Mouse (Mus musculus) intestine, embryonic 15.5 days (tissue): ENCODE data around the gene Ptpa. TPM values are rescaled to one million over a fixed set of nuclear protein-coding genes. Genes with fewer than 3 reads are reported as not detected.

ENCODE experiments used
- ATAC-seq: fragments of 200-750 bp; cut with Nextera tagmentation; 2 replicates; pipeline ENCODE4 v1.8.0; 2017; ENCODE audit warnings: moderate TSS enrichment, moderate library complexity
- H3K27ac ChIP-seq: fragments of 300-500 bp; sonication (generic); 2 replicates; pipeline ENCODE4 v1.5.1; 2015; ENCODE audit warnings: mild to moderate bottlenecking, inconsistent platforms
- H3K27me3 ChIP-seq: fragments of 300-500 bp; sonication (generic); replicated peaks from 2 replicates; pipeline ENCODE4 v1.6.1; 2015; ENCODE audit warnings: inconsistent platforms
- H3K36me3 ChIP-seq: fragments of 300-500 bp; sonication (generic); 2 replicates; pipeline ENCODE4 v1.6.1; 2015; ENCODE audit warnings: inconsistent platforms
- H3K4me1 ChIP-seq: fragments of 300-500 bp; sonication (generic); replicated peaks from 2 replicates; pipeline ENCODE4 v1.6.1; 2015; ENCODE audit warnings: inconsistent platforms
- H3K4me2 ChIP-seq: fragments of 300-500 bp; sonication (generic); replicated peaks from 2 replicates; pipeline ENCODE4 v1.6.1; 2015; ENCODE audit warnings: mild to moderate bottlenecking, inconsistent platforms
- H3K4me3 ChIP-seq: fragments of 300-500 bp; sonication (generic); replicated peaks from 2 replicates; pipeline ENCODE4 v1.5.1; 2015; ENCODE audit warnings: inconsistent platforms
- H3K9ac ChIP-seq: fragments of 300-500 bp; sonication (generic); 2 replicates; pipeline ENCODE4 v1.6.1; 2015; ENCODE audit warnings: inconsistent platforms
- H3K9me3 ChIP-seq: fragments of 300-500 bp; sonication (generic); 2 replicates; pipeline ENCODE4 v1.6.1; 2016; ENCODE audit warnings: inconsistent platforms
- WGBS: fragments of 180-500 bp; shearing (Covaris S2); methylation state at CpG from one replicate; pipeline ENCODE4 v1.1.7; 2015; 5-methylcytosine and 5-hydroxymethylcytosine counted together
- polyA plus RNA-seq: library from polyadenylated mRNA; unstranded; fragments of >200 nt; fragmentation: Nextera tagmentation; extraction: Ambion mirVana; gene quantifications from 2 replicates; pipeline ENCODE4 v1.2.1, GENCODE M21; 2015

Gene Ptpa
- polyA plus RNA-seq, result 117 and 120 TPM in 2 replicates

DNA sequence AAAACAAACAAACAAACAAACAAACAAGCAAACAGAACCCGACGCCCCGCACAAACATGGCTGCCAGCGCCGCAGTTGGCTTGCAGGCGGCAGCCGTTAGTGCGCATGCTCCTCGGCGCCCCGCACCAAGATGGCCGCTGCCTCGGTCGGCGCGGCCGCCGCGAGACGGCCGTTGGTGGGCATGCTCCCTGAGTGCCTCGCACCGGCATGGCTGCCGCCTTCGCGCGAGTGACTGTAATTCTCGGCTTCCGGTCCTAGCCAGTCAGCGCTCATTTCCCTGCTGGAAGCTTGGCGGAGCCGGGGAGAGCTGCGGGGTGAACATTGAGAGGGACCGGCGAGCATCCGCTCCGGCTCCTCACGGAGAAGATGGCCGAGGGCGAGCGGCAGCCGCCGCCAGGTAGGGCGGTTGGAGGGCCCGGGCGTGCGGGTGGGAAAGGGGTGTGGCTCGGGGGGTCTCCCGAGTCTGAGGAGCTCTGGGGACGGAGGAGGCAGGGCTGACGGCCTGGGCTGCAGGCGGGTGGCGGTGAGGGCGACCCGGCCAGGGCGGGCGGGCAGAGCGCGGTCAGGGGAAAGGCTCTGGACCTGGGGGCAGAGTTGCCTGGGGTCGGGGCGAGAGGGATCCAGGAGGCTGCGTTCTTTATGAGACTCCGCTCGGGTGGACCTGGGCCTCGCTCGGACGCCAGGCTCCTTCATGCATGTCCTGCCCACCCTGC, at the start of gene Ptpa:
Ptpa (plus strand) TSS at position 104 of the 713 bp plus-strand sequence.
- under 1% methylated on average over 67 of the region's 67 CpGs for WGBS
- peak; percentile 93 for ATAC-seq

DNA sequence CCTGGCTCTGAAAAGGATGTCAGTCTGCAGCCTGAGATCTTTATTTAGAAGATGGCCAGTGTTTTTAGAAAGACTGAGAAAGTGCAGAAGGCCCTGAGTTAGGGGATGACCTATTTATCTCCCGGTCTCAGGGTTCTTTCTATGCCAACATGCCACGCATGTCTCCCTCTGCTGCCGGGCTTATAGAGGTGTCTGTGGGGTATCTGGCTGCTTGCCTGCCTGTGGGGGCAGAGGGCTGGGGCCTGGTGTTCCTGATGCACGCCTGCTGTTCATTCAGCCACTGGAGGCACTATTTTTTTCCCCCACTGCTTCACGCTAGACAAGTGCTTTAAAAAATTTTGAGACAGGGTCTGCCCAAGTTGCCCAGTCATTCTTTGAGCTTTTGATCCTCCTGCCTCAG, 49.6 kb upstream of the Ptpa start:
- no peak overlapping the region for H3K4me2 ChIP-seq
- 70% methylated on average over 5 of the region's 5 CpGs for WGBS
- ATAC-seq, result no peak
- no peak overlapping the region for H3K4me3 ChIP-seq
- H3K4me1 ChIP-seq, result peaks cover 17% of the 10 kb centered on the region
- H3K36me3 ChIP-seq, result peaks cover 34% of the 10 kb centered on the region
- H3K9ac ChIP-seq, result no peak overlapping the region
- H3K9me3 ChIP-seq, result no peaks in the 10 kb centered on the region
- no peak overlapping the region for H3K27ac ChIP-seq
- H3K27me3 ChIP-seq, result no peaks in the 10 kb centered on the region

More for the DNA sequence above, at the start of gene Ptpa:
- Histone ChIP-seq H3K4me3 (peak within 1 kb of the TSS; percentile 90), H3K27me3 (no peaks in the 10 kb centered on the region), H3K4me2 (peak within 1 kb of the TSS; percentile 86), H3K4me1 (peaks cover 28% of the 10 kb centered on the region), H3K9ac (peak within 1 kb of the TSS; percentile 96), H3K27ac (peak within 1 kb of the TSS; percentile 97), H3K9me3 (no peaks in the 10 kb centered on the region), H3K36me3 (no peaks in the 10 kb centered on the region)

DNA sequence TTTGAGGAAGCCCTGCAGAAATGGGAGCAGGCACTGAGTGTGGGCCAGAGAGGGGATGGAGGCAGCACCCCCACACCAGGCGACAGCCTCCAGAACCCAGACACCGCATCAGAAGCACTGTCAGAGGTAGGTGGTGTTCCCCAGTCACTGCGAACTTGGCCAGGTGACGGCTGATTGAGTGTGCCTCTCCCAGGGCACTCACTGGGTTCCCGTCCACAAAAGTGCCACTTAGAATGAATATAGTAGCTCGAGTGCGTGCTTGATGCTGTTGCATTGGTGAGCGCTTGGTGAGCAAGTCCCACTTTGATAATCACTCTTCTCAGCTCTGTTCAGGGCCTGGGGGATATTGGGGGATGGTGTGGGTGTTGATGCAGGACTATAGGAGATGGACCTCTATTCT, 44.3 kb upstream of the Ptpa start:
- H3K9ac ChIP-seq, result no peak overlapping the region
- H3K27ac ChIP-seq, result no peak overlapping the region
- WGBS, result 95% methylated on average over 8 of the region's 8 CpGs
- H3K9me3 ChIP-seq, result no peaks in the 10 kb centered on the region
- H3K27me3 ChIP-seq, result no peaks in the 10 kb centered on the region
- no peak overlapping the region for H3K4me3 ChIP-seq
- H3K4me2 ChIP-seq, result no peak overlapping the region
- H3K4me1 ChIP-seq, result no peaks in the 10 kb centered on the region
- no peak for ATAC-seq
- peaks cover 63% of the 10 kb centered on the region for H3K36me3 ChIP-seq

DNA sequence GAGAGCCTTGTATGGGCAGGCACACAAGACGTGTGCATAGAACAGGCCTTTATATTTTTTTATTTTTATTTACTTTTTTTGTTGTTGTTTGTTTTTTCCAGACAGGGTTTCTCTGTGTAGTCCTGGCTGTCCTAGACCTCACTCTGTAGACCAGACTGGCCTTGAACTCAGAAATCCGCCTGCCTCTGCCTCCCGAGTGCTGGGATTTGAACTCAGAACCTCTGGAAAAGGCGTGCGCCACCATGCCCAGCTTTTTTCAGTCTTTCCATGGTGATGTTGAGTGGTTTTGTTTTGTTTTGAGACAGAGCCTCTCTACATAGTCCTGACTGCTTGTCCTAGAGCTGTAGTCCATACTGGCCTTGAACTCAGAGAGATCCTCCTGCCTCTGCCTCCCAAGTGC, 43.1 kb upstream of the Ptpa start:
- no peak for ATAC-seq
- Histone ChIP-seq H3K4me1 (no peaks in the 10 kb centered on the region), H3K9me3 (no peaks in the 10 kb centered on the region), H3K4me2 (no peak overlapping the region), H3K27ac (no peak overlapping the region), H3K9ac (no peak overlapping the region), H3K4me3 (no peak overlapping the region), H3K36me3 (peaks cover 64% of the 10 kb centered on the region), H3K27me3 (no peaks in the 10 kb centered on the region)
- WGBS, result 95% methylated on average over 5 of the region's 5 CpGs

DNA sequence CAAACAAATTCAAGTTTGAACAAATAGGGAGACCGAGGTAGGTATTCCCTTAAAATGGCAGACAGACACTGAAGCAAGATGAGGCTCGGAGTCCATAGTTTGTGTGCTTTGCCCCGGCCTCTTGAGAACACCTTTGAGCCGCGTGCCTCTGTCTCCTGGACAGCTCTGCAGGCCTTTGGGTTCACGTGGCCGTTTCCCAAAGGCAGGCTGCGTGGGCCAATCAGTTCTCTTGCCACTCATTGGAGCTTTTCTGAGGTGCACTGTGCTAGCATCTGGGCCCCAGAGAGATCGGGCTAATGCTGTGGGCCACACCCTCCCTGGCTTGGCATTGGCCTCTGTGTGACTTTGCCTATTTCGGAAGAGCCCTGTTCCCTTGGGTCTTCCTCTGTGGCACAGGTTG, 39.9 kb upstream of the Ptpa start:
- Histone ChIP-seq H3K9ac (no peak overlapping the region), H3K9me3 (no peaks in the 10 kb centered on the region), H3K27me3 (no peaks in the 10 kb centered on the region), H3K36me3 (peaks cover 49% of the 10 kb centered on the region), H3K4me2 (no peak overlapping the region), H3K4me3 (no peak overlapping the region), H3K27ac (no peak overlapping the region), H3K4me1 (no peaks in the 10 kb centered on the region)
- WGBS, result 91% methylated on average over 10 of the region's 10 CpGs
- ATAC-seq, result no peak

DNA sequence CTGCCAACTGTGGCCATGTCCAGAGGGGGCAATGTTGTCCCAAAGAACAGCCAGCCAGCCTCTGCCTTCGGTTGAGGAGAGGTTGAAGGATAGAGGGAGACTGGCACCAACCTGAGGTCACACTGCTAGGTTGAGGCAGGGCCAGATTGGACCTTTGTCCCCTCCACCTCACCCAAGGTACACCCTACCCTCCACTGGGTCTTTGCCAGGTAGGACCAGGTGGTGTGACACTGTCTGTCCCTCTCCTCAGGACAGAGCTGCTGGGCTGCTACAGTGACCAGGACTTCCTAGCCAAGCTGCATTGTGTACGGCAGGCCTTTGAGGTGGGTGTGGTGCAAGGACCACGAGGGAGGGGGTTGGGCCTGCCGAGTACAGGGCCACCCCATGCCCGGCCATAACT, 38.1 kb upstream of the Ptpa start:
- peaks cover 42% of the 10 kb centered on the region for H3K36me3 ChIP-seq

DNA sequence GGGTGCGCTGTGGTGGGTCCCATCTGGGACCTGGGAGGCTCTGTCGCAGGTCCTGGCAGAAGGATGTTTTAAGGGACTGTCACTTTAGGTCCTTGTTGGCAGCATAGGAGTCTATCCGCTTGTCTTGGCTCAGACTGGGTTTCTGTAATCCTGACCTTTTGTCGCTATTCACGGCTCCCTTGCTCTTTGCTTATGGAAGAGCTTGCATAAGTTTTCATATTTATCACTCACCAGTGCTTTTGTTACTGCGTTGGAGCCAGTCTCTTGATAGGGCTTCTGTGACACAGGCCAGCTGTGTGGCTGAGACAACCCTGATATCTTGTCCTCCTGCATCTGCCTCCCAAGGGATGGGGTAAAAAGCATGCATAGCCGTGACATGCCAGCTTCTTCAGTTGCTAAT, 36.5 kb upstream of the Ptpa start:
- H3K4me1 ChIP-seq, result no peaks in the 10 kb centered on the region
- WGBS, result 80% methylated on average over 7 of the region's 7 CpGs
- H3K27ac ChIP-seq, result no peak overlapping the region
- no peak overlapping the region for H3K9ac ChIP-seq
- no peak overlapping the region for H3K4me3 ChIP-seq
- no peaks in the 10 kb centered on the region for H3K27me3 ChIP-seq
- no peak overlapping the region for H3K4me2 ChIP-seq
- no peak for ATAC-seq
- H3K36me3 ChIP-seq, result peaks cover 39% of the 10 kb centered on the region
- no peaks in the 10 kb centered on the region for H3K9me3 ChIP-seq

More for the DNA sequence above, 38.1 kb upstream of the Ptpa start:
- no peaks in the 10 kb centered on the region for H3K27me3 ChIP-seq
- H3K4me1 ChIP-seq, result no peaks in the 10 kb centered on the region
- H3K4me3 ChIP-seq, result no peak overlapping the region
- no peak overlapping the region for H3K9ac ChIP-seq
- no peak overlapping the region for H3K27ac ChIP-seq
- ATAC-seq, result no peak
- 86% methylated on average over 5 of the region's 5 CpGs for WGBS
- no peaks in the 10 kb centered on the region for H3K9me3 ChIP-seq
- no peak overlapping the region for H3K4me2 ChIP-seq

DNA sequence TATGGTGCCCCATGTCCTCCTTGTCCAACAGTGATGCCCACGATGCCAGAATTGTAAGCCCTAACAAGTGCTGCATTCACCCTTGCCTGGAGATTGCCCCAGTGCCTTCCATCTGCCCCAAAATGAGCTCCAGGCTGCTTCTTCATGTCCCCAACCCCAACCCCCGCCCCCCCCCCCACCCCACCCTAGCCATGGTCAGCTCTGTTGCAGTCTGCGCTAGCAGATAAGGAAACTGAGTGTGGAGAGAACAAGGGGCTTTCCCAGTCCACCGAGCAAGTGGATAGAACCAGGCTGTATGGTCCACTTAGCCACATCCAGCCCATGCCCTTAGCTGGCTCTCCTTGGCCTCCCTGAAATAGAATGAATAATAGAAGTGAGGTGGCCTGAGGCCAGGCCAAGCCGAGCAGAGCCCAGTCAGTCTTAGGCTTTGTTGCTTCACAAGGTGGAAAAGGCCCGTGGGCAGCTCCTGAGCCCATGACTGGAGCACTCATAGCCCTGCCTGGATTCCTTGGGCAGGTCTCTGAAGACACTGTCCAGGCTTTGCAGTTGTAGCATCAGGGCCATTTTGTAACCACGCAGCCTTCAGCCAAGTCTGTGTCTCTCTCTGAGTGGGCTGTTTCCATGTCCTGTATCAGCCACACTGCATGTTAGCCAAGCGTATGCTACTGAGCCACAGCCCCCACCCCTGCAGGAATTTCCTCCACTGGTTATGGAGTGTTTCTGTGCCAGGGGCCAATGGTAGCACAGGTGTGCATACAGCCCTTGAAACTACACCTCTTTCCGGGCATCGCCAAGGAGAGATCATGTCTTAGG, 35.1 kb upstream of the Ptpa start:
- no peak overlapping the region for H3K4me3 ChIP-seq
- no peak overlapping the region for H3K27ac ChIP-seq
- peaks cover 37% of the 10 kb centered on the region for H3K36me3 ChIP-seq
- H3K9me3 ChIP-seq, result no peaks in the 10 kb centered on the region
- no peak overlapping the region for H3K4me2 ChIP-seq
- no peak overlapping the region for H3K9ac ChIP-seq
- no peaks in the 10 kb centered on the region for H3K27me3 ChIP-seq
- no peaks in the 10 kb centered on the region for H3K4me1 ChIP-seq
- no peak for ATAC-seq
- WGBS, result 86% methylated on average over 10 of the region's 10 CpGs

DNA sequence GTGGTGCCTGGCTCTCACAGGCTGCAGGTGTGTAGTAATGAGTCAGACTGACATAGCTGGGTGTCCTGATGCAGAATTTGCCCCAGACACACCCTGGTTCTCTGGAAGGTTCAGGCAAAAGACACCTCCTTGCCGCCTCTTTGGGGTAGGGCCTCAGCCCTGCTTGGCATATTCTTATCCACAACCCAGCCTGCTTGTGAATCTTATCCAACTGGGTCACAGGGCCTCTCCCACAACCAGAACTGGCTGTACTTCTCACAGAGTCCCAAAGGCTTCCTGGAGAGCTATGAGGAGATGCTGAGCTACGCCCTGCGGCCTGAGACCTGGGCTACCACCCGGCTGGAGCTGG, 34.5 kb upstream of the Ptpa start:
- Histone ChIP-seq H3K4me3 (no peak overlapping the region), H3K36me3 (peaks cover 32% of the 10 kb centered on the region), H3K9ac (no peak overlapping the region), H3K27me3 (no peaks in the 10 kb centered on the region), H3K4me2 (no peak overlapping the region), H3K9me3 (no peaks in the 10 kb centered on the region), H3K27ac (no peak overlapping the region), H3K4me1 (no peaks in the 10 kb centered on the region)
- no peak for ATAC-seq
- WGBS, result 91% methylated on average over 4 of the region's 4 CpGs

DNA sequence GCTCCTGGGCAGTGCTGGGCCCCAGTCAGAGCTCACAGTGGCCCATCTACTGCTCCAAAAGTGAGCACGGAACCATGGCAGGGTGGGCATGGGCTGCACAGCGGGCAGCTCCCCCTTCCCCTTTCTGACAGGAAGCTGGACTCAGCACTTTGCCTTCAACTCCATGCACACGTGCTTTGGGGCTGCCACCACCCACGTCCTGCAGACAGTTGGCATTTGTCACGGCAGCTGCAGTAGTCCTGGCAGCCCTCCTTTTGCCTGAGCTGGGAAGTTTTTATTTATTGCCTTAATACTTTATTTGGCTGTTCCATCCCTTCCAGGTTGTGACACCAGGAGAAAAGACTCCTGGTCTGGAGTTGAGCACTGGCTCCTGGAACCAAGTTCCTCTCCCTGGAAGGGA, 31.0 kb upstream of the Ptpa start:
- H3K4me2 ChIP-seq, result no peak overlapping the region
- H3K27me3 ChIP-seq, result no peaks in the 10 kb centered on the region
- ATAC-seq, result no peak
- H3K9me3 ChIP-seq, result no peaks in the 10 kb centered on the region
- peaks cover 15% of the 10 kb centered on the region for H3K36me3 ChIP-seq
- H3K9ac ChIP-seq, result no peak overlapping the region
- 75% methylated on average over 5 of the region's 5 CpGs for WGBS
- no peaks in the 10 kb centered on the region for H3K4me1 ChIP-seq
- no peak overlapping the region for H3K4me3 ChIP-seq
- no peak overlapping the region for H3K27ac ChIP-seq

DNA sequence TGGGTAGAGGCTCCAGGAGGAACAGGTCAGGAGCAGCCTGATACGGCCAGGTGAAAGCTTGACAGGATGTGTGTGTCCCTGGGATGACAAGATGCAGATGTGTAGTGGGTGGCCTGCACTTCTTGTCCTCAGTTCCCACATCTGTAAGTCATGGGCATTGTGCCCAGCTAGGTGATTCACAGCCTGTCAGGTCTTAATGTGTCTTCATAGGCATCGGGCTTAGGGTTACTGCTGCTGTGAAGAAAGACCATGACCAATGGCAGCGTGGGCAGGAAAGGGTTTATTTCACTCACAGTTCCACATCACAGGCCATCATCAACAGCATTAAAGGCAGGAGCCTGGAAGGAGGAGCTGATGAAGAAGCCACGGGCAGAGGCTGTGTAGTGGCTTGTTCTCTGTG, 30.2 kb upstream of the Ptpa start:
- no peak overlapping the region for H3K4me3 ChIP-seq
- H3K27ac ChIP-seq, result no peak overlapping the region
- H3K4me2 ChIP-seq, result no peak overlapping the region
- no peaks in the 10 kb centered on the region for H3K27me3 ChIP-seq
- no peak overlapping the region for H3K9ac ChIP-seq
- no peaks in the 10 kb centered on the region for H3K4me1 ChIP-seq
- ATAC-seq, result no peak
- peaks cover 15% of the 10 kb centered on the region for H3K36me3 ChIP-seq
- H3K9me3 ChIP-seq, result no peaks in the 10 kb centered on the region
- 84% methylated on average over 4 of the region's 4 CpGs for WGBS

DNA sequence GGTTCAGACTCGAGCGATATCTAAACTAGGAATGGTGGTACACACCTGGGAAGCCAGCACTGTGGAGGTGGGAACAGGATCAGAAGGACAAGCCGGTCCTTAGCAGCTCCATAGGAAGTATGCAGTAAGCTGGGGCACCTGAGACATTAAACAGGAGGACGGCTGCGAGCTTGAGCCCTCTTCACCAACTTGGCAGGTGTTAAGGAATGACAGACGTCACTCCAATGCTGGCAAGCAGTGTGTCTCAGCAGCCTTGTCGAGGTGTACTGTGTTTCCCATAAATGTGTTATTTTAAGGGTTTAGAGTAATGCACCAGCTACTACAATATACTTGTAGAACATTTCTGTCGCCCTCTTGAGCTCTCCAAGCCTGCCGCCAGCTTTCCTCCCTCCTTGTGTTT, 28.9 kb upstream of the Ptpa start:
- Histone ChIP-seq H3K4me1 (no peaks in the 10 kb centered on the region), H3K4me2 (no peak overlapping the region), H3K4me3 (no peak overlapping the region), H3K9me3 (no peaks in the 10 kb centered on the region), H3K27me3 (no peaks in the 10 kb centered on the region), H3K36me3 (peaks cover 12% of the 10 kb centered on the region), H3K9ac (no peak overlapping the region), H3K27ac (no peak overlapping the region)
- no peak for ATAC-seq
- WGBS, result 85% methylated on average over 9 of the region's 9 CpGs

DNA sequence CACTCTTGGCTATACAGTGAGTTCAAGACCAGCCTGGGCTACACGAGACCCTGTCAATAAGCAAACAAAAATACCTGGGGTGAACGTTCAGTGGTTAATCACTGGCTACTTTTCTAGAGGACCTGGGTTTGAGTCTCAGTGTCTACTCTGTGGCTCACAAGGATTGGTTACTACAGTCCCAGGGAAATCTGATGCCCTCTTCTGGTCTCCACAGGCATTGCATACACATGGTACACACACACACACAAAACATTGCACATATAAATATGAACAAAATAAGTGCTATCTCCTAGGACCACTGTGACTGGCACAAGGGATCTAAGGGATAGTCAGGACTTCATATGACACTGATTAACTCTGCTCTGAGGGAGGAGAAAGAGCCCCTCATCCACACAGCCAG, 26.8 kb upstream of the Ptpa start:
- H3K4me2 ChIP-seq, result no peak overlapping the region
- 87% methylated on average over 2 of the region's 2 CpGs for WGBS
- peaks cover 8% of the 10 kb centered on the region for H3K4me1 ChIP-seq
- no peaks in the 10 kb centered on the region for H3K9me3 ChIP-seq
- ATAC-seq, result no peak
- H3K9ac ChIP-seq, result no peak overlapping the region
- H3K4me3 ChIP-seq, result no peak overlapping the region
- H3K27me3 ChIP-seq, result no peaks in the 10 kb centered on the region
- no peak overlapping the region for H3K27ac ChIP-seq
- H3K36me3 ChIP-seq, result no peaks in the 10 kb centered on the region
